Mouse (Mus musculus) small intestine, adult 2 months (tissue): ENCODE data around the gene Ints5.

Source experiments
- CTCF ChIP-seq: fragments of 200-500 bp; IDR thresholded peaks from 2 replicates; pipeline ENCODE4 v1.5.1; 2012; ENCODE audit warnings: low read depth, mild to moderate bottlenecking, control low read depth, inconsistent platforms, low read length, moderate library complexity, mixed read lengths; ENCODE audit not compliant: insufficient replicate concordance, insufficient read length; ENCODE audit errors: extremely low read depth
- POLR2A ChIP-seq: fragments of 200-500 bp; IDR thresholded peaks from 2 replicates; pipeline ENCODE4 v1.6.1; 2012; ENCODE audit warnings: low read depth, mild to moderate bottlenecking, control low read depth, inconsistent platforms, low read length, moderate library complexity

DNA sequence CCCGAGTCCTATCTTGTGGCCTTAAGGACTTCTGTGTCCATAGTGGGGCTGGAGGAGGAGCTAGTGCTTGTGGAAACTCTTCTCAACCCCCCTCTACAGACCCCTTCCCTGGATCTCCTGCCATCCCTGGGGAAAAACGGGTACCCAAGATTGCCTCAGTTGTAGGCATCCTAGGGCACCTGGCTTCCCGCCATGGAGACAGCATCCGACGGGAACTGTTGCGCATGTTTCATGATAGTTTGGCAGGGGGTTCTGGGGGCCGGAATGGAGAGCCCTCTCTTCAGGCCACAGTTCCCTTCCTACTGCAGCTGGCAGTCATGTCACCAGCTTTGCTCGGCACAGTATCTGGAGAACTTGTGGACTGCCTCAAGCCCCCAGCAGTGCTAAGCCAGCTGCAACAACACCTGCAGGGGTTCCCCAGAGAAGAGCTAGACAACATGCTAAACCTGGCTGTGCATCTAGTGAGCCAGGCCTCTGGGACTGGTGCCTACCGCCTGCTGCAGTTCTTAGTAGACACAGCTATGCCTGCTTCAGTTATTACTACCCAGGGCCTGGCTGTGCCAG lies 2.7 kb downstream of the Ints5 start:
- no peak for TF ChIP-seq CTCF
- no peak for TF ChIP-seq POLR2A
